Mouse (Mus musculus) c-Kit-positive CD71-positive TER-119-positive erythroid progenitor cells, embryonic 14.5 days (primary cell): Measurements from ENCODE around the gene Bmp6.

ENCODE experiments used
- DNase-seq: peaks from one replicate; pipeline ENCODE4 v3.0.0-alpha.2; 2013; ENCODE audit warnings: low spot score

Bmp6 gene

DNA sequence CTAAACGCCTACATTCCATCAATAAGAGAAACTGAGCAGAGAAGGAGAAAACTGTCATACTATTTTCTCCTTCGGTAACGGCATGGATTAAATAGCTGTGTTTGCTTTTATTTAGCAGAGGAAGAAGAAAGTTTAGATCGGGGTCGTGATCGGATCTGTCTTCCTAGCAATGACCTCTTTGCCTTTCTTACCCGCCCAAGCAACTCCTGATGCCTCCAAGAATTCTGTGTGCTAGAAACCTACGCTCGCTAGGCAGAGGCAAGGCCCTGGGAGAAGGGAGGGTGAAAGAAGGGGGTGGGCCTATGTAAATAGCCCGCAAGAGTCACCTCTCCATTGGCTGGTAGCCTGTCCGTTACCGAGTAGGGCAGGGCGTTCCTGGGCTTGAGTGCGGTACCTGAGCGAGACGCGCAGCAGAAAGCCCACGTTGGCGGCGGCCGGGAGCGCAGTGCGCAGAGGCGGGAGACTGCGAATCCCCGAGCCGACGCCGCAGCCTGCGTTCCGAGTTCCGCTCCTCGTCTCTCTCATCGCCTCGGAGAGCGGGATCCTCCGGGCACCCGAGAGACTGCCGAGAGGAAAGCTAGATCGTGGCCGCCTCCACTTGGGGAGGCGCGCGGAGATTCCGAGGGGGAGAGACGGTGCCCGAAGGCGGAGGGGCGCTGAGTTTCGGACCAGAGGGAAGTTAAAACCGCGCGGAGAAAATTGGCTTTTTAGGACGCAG lies at the start of gene Bmp6:
Bmp6 (plus strand) TSS at position 395 of the 718 bp plus-strand sequence.
- no peak for DNase-seq

DNA sequence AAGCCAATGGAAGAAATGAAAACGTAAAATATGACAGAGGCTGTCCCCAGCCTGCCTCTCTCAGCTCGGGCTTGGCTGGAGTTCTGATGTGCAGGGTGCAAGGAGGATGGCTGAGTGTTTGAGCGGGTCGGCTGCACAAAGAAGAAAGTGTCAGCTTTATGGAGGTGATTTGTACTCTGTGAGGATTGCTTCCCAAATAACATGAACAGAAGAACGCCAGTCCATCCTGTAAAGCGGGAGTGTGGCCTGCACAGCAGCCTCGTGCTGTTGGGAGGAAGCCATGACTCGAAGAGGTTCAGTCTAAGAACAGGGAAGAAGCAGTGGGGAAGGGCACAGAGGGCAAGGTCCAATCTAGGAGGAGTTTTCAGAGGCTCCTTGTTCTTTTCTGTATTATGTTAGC lies 48.7 kb upstream of the Bmp6 start:
- no peak for DNase-seq

DNA sequence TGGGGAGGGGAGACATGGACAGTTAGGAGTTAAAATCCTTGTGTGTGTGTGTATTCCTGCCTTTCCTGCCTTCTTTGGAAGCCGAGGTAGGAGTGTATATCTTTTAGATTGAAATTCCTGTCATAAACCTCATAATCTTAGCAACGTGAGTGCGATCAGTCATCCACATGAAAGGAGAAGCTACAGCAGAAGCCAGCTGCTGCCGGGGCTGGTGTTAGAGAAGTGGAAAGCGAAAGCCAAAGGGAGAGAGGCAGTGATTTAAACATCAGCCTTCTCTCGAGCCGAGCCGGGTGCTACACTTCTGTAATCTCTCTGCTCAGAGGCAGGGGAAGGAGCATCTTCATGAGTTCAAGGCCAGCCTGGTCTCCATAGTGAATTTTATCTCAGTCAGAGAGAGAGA lies 48.3 kb upstream of the Bmp6 start:
- no peak for DNase-seq

DNA sequence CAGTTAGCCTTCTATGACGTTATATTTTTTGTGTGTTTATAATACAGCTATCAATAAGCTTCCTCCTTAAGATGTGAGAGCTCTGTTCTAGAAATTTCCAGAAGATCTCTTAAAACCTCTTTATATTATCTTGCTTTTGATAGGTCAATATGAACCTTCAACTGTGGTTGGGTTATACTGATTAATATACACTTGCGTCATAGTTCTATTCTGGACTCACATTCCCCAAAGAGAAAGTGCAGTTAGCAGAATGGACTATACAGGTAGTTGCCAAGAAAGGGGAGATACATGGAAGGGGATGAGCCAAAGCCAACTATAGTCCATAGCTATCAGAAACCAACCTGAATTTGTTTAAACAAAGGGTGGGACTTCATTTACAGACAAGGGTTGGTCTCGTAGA lies 33.8 kb upstream of the Bmp6 start:
- no peak for DNase-seq

DNA sequence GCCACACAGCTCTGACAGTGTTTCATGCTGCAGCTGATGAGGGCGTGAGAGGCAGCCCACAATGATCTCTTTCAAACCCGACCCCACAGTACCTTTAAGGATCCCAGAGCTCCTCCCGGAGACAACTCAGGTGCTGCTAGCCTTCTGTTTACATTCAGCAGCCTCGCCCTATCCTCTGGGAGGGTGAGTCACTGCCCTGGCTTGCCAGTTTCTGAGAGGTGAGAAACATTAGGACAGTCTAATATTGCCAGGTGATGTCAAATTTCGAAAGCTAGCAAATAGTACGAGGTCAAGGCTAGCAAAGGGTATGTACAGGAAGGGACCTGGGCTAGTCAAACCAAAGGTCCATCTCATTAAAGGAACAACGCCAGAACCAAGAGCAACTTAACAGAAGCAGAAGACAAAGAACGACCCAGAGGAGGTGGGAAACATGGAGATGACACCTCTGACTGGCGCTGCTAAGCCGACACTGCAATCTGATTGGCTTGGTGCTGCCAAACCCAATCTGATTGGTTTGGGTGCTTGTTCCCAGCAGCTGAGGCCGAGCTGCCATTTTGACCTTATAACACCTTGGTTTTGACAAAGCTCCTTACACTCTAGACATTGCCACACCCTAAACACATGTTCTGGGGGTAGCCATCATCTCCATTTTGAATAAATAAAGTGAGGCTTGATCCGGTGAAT lies 32.4 kb upstream of the Bmp6 start:
- no peak for DNase-seq

DNA sequence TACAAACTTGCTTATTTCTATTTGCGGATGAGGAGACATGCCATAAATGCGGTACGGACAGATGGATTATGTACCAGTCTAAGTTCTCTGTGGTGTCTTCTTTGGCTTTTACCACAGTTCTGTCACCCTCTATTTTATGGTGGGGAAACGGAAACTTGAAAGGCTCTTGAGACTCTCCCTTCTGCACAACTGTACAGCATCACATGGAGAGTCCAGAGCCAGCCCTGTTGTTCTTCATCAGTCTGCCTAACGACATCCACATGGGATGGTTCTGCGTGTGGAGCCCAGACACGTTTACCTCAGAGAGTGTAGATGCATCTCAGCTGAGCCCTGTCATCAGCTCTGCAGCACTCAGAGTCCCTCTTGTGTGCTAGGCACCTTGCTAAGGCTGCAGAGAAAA lies 30.3 kb upstream of the Bmp6 start:
- DNase-seq = no peak

DNA sequence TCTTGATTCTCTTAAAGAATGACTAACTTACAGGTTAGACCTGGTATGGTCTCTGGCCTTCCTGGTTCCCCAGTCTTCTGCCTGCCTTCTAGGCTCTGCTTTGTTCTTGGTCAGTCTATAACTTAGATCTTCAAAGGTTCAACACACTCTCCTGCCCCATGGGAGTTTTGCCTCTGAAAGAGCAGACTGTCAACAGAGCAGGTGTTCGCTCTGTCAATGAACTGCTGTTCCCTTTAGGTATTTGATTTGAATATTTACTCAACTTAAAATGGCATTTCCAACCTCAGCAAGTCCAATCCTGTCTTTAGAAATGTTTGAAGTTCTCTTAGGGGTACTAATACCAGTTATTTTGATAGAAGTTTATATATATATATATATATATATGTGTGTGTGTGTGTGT lies 26.5 kb upstream of the Bmp6 start:
- DNase-seq = no peak

DNA sequence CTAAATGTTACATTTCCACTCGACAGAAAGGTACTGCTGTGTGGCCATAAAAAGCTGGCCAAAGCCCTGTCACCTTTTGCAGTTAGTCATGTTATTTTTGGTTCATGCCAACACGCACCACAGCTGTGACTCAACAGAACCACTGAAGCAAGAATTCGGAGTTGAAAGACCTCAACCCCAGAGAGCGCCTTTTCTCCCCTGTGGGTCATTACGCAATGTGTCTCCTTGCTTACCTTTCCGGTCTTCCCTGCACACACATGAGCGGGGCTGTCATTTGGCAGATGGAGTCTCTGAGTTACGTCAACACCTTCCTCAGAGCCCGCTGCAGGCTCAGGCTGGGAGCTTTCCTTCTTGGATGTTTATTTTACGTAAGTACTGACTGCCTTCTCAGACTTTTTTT lies 24.6 kb upstream of the Bmp6 start:
- no peak for DNase-seq

DNA sequence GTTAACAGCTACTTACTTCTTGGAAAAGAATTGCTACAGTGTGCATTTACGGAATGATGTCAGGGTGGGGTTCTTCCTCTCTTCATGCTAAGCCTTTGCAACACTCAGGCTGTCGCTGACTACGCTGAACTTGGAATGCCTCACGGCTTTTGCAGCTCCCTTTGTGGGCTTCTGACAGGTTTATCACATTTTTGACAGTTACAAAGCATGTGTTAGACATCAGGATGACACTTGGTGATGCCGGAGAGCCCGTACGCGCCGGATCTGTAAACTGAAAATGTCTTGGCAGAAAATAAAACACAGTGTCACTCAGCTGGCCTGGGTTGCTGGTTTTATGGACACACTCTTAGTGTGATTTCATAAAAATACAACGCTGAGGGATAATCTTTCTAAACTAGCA lies 20.5 kb upstream of the Bmp6 start:
- no peak for DNase-seq

DNA sequence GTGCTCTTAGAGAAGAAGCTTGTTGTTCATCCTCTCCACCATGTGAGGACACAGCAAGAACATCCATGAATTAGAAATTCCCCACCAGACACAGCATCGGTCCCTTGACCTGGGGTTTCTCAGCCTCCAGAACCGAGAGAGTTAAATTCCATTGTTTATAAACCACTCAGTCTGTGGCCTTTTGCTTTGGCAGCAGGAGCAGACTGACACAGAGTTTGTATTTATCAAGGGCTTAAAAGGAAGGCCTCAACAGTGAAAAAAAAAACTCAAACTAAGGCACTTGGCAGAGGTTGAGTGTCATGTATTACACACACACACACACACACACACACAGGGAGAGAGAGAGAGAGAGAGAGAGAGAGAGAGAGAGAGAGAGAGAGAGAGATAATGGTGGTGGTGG lies 17.5 kb upstream of the Bmp6 start:
- DNase-seq = no peak

DNA sequence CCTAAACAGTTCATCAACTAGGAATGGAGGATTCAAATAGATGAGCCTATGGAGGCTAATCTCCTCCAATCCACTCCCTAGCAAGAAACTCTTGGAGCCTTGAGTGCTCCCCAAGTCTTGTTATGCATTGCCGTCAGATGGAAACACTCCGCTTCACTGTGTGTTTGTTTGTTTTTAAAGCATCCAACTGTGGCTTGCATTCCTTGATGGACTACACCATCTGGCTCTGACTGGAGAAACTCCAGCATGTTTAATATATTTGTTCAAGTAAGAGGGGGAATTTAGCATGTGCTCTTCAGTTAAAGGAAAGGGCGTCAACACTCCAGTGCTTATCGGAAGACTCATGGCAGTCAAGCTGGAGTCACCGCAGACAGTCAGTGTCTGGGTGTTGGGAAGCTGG lies 11.4 kb upstream of the Bmp6 start:
- DNase-seq = no peak

DNA sequence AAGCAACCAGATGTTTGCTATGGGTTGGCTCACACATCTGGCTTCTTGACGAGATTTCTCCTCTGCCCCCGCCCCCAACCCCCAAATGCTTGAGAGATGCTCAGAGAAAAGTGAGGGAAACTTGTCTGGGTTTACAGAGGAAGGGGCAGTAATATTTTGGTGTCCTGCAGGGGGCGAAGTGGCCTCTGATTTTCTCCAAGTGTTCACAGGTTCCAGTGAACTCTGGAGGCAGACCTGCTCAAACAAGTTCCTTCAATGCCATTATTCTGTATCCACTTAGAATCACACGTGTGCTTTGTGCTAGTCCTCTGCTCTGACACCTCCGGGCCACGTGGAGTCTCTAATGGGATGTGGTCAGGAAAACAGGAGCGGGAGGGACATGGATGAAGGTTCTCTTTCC lies 2.3 kb upstream of the Bmp6 start:
- no peak for DNase-seq

DNA sequence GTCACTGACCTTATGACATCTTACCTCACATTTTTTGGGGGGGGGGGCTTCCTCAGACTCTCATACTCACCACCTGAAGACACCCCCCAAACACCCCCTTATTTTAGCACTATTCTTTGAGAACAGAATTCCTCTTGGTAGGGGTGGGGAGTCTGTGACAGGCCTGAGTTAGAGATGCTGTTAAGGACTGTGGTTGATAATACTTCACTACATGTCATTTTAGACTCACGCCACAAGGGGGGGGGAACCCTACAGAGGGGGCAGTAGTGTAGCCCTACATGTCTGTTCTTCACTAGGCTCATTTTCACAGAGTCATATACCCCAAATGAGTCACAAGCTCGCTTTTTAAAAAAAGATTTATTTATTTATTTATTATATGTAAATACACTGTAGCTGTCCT lies 1.7 kb upstream of the Bmp6 start:
- DNase-seq = no peak

DNA sequence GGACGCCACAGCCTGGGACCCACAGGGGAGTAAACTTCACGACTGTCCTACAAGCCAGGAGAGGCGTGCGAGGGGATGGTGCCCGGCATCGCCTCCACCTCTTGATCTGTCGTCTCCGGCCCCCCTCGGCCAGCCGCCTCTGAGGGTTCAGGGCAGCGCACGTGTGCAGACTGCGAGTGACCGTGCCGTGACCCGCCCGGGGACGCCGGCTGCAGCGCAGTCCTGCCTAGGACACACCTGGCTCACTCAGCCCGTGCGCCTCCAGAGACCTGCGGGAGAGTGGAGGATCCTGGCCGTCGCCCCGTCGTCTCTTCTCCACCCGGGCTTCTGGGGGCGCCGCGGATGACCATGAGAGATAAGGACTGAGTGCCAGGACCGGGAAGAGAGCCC lies 519 bp downstream of the Bmp6 start:
- no peak for DNase-seq

DNA sequence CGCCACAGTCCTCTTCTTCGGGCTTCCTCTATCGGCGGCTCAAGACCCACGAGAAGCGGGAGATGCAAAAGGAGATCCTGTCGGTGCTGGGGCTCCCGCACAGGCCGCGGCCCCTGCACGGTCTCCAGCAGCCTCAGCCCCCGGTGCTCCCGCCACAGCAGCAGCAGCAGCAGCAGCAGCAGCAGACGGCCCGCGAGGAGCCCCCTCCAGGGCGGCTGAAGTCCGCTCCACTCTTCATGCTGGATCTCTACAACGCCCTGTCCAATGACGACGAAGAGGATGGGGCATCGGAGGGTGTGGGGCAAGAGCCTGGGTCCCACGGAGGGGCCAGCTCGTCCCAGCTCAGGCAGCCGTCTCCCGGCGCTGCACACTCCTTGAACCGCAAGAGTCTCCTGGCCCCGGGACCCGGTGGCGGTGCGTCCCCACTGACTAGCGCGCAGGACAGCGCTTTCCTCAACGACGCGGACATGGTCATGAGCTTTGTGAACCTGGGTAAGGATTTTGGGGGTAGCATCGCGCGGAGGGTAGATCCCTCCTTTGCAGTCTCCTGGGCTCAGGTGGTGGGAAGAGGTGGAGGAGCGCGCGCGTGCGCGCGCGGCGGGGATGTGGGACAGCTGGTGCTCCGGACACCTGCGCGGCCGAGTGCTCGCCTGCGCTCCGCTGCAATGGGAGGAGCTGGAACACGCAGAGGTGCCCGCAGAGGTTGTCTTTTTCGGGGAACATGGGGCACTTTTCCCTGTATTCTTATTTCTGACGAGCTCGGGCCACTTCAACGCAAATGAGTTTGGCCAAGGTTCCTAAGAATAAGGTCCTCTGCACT lies 1.4 kb downstream of the Bmp6 start:
- DNase-seq = no peak

DNA sequence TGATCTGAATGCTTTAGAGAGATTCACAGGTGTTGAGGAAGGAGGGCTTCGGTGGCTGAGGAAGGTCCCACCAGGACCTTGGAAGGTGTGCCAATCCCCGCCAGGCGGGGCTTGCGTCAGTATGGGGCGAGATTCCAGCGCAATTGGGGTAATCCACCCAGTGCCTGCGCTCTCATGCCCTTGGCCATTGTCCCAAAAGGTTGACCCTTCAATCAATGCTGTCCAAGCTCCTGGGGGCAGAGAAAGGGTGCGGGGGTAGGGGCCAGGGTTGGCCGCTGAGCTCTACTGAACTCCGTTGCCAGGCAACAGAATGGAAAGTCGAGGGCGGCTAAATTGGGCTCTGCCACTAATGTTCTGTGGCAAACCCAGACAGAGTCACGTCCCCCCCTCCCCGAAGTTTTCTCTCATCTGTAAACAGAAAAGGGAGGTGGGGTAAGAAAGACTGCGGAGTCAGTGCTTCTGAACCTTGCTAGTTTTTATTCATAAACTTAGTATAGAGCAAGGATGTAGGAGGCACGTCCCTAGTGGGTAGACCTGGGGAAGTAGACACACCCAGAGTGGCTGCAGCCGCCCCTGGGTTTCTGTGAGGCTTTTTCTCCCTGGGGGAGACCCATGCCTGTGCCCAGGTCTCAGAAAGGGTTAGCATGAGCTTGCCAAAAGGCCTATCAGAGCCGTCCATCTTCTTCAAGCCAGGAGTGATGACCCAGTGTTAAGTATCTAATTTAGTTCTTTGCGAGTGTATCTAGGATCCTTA lies 2.3 kb downstream of the Bmp6 start:
- DNase-seq = no peak

DNA sequence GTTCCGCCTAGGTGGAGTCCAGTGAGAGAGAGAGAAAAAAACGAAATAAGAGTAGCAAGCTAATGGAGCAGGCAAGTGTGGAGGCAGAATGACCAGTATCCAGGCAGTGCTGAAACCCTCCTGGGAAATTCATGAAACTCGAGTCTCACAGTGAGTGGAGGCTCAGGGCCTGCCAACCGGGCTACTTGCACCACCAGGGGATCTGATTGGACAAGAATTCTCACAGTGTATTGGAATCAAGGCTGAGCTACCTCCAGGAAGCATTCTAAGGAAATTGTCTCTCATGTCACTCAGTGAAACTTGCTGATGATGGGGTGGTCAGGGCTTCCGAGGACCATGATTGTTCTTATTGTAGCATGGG lies 2.8 kb downstream of the Bmp6 start:
- DNase-seq = no peak

DNA sequence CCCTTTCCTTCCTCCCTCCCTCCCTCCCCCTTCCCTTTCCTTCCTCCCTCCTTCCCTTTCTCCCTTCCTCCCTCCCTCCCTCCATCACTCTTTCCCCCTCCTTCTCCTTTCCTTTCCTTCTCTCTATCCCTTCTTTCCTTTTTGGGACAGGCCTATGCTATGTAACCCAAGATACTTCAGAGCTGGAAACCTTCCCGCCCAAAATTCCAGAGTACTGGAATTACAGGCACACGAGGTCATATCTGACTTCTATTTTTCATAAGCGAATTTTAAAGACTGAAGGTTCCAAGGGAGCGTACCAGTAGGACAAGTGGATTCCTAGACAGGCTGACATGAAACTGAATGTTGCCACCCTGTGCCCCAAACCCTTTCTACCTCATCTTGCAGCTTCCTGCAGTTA lies 4.1 kb downstream of the Bmp6 start:
- no peak for DNase-seq

DNA sequence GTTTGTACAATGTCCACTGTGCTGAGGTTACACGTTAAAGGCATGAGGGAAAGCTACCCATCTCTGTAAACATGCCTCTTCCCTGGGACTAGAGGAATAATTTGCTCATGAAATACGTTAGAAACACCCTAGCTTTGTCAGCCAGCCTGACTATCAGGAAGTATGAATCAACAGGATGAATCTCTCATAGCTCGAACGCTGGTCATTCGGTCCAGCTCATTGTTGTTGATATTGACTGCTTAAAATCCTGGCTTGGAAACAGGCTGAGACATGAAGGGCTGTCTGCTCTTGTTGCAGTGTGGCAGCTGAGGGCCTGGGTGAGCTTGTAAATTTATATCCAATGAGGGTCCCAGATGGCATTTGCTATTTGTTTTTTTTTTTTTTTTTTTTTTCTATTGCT lies 4.9 kb downstream of the Bmp6 start:
- no peak for DNase-seq

DNA sequence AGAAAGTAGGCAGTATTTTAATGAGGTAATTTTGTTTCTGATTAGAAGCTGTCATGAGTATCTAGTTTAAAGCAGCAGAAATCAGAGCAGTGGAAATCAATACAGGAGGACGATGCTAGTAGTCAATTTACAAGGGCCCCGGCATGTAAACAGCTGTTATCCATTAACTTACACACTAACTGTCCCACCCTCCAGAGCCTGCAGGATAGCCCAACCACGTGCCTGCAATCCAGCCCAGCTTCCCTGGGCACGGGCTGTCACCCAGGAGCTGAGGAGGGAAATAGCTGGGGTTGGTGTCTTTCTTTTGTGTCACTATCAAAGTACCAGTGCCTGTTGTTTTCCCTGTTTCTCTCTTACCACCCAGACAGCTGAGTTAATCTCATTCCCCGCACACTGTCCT lies 7.1 kb downstream of the Bmp6 start:
- DNase-seq = no peak

DNA sequence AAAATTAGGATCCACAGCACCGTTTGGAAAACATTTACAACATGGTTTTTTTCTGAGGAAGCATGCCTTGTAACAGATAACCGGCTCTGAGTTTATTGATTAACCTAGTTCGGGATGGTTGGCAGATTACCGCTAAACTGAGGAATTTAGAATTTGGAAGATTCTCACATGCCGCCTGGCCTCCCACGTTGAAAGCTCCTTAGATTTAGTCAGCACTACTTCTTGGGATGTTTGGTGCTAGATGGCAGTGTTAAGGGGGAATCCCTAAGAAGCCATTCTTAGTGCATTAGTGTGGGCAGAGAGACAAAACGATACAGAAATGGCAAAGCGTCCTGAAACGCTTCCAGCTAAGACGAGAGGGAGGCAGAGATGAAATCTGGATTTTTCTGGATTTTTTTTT lies 8.1 kb downstream of the Bmp6 start:
- DNase-seq = no peak

DNA sequence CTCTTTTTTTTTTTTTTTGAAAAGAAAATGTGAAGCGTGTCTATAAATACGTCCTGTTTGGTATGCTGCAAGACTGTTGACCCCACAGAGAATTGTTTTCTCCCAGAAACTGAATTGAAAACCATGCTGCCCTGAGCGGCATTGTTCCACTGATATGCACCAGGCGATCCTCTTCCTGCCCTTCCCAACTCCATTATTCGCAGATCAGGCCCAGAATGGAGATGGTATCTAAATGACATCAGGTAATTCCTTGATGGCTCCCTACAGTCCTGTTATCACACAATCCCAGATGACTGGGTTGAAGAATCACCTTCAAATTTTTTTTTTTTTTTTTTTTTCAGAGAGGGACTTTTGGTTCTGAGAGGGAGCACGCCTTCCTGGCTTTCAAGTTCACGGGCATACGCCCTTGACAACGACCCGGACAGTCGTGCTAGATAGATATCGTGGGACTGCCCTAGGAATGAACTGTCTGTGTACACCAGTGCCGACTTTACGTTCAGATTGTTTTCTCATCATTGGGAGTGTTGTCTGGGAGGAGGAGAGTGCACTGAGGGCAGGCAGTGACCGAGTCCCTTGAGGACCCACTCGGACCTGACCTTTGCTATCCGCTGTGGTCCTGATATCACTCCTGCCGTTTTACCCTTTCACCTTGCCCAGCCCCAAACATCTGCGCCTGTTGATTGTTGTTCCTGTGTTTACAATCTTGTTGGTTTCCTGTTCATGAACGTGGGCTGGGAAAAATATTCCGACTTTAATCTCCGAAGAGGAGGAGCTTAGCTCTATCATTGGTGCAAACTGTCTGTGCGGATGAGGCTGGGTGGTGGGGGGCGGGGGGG lies 8.7 kb downstream of the Bmp6 start:
- DNase-seq = no peak
